Mouse (Mus musculus) heart, adult 11 months (tissue): Measurements from ENCODE around the gene Nup210l.

Experiments
- DNase-seq: peaks from one replicate; pipeline ENCODE4 v3.0.0; 2022

The Nup210l gene

GRCm38 (mm10) chr3:90183581-90183980 is 79.6 kb downstream of the Nup210l start:
- DNase-seq, result no peak

GRCm38 (mm10) chr3:90190859-90191510 is 87.1 kb downstream of the Nup210l start:
- no peak for DNase-seq

- DNase-seq, result no peak
Observed at GRCm38 (mm10) chr3:90194759-90195158, 90.8 kb downstream of the Nup210l start.

GRCm38 (mm10) chr3:90195644-90196043 is 91.7 kb downstream of the Nup210l start:
- DNase-seq, result no peak

- no peak for DNase-seq
Observed at GRCm38 (mm10) chr3:90197548-90197947, 93.6 kb downstream of the Nup210l start.

GRCm38 (mm10) chr3:90202884-90203283 is 99.0 kb downstream of the Nup210l start:
- DNase-seq, result no peak

GRCm38 (mm10) chr3:90203619-90204018 is 99.7 kb downstream of the Nup210l start:
- no peak for DNase-seq

- DNase-seq, result no peak
Observed at GRCm38 (mm10) chr3:90204582-90204981, 100.7 kb downstream of the Nup210l start.

- DNase-seq, result no peak
Observed at GRCm38 (mm10) chr3:90208662-90209061, 104.7 kb downstream of the Nup210l start.

- no peak for DNase-seq
Observed at GRCm38 (mm10) chr3:90209908-90210566, 106.1 kb downstream of the Nup210l start.

GRCm38 (mm10) chr3:90211475-90212398 is 107.8 kb downstream of the Nup210l start:
- no peak for DNase-seq

GRCm38 (mm10) chr3:90212723-90213122 is 108.8 kb downstream of the Nup210l start:
- DNase-seq, result no peak

- peak; percentile 99 for DNase-seq
Observed at GRCm38 (mm10) chr3:90213377-90213866, 109.5 kb downstream of the Nup210l start, which contains the start of the genes Rps27 and Rab13. Rps27 (minus strand) TSS chr3:90213651. Rab13 (plus strand) TSS chr3:90213695.

GRCm38 (mm10) chr3:90213956-90214684 is 110.2 kb downstream of the Nup210l start:
- DNase-seq, result no peak

- no peak for DNase-seq
Observed at GRCm38 (mm10) chr3:90215825-90216380, 112.0 kb downstream of the Nup210l start.

- peak; percentile 92 for DNase-seq
Observed at GRCm38 (mm10) chr3:90220088-90220487, 116.2 kb downstream of the Nup210l start.

- DNase-seq, result peak; percentile 99
Observed at GRCm38 (mm10) chr3:90220531-90220951, 116.6 kb downstream of the Nup210l start.

- no peak for DNase-seq
Observed at GRCm38 (mm10) chr3:90221123-90221522, 117.2 kb downstream of the Nup210l start.

GRCm38 (mm10) chr3:90222455-90222854 is 118.5 kb downstream of the Nup210l start:
- DNase-seq, result no peak

- no peak for DNase-seq
Observed at GRCm38 (mm10) chr3:90222941-90223340, 119.0 kb downstream of the Nup210l start.

- DNase-seq, result no peak
Observed at GRCm38 (mm10) chr3:90224331-90224730, 120.4 kb downstream of the Nup210l start.

- no peak for DNase-seq
Observed at GRCm38 (mm10) chr3:90231075-90231474, 127.1 kb downstream of the Nup210l start.
